15 mouse cellular contexts compared by ENCODE assay signal in genomic region chr3:8016945-8017344, GRCm38 (mm10).
A peak's percentile ranks its signal among the peaks of the same experiment; 100 is the strongest.
DNase-seq lines count a peak whose midpoint lies in the region; ATAC-seq and TF ChIP-seq lines count a peak whose summit lies in the region.
"Had no signal": no experiment of that assay in that cellular context is flagged by ENCODE, and none has a peak within 500 bp of the region (broad histone marks: within the 10 kb centered on the region; RNA-seq: fewer than 3 reads in every experiment).

No protein-coding gene starts in this region.

- peak; percentile 75 for DNase-seq in brain, embryonic 14.5 days (ENCODE audit: low read depth)
- peak; percentile 56 for DNase-seq in hindbrain, postnatal 0 days (ENCODE audit: low spot score)
- peak; percentile 51 for DNase-seq in neural tube, embryonic 11.5 days (ENCODE audit: low spot score)
- no peak for DNase-seq in left cerebral cortex, postnatal 14 days (ENCODE audit: low spot score in 2 of 2)
- DNase-seq in layer of hippocampus, adult 8-10 months (ENCODE audit: low spot score in 2 of 2), result no peak
- DNase-seq: adrenal gland, adult 8-10 months; cerebellum, adult 11 months; lung, postnatal 10 days had no signal

- no peak overlapping the region for H3K27ac ChIP-seq in forebrain, embryonic 13.5 days
- no peak overlapping the region for H3K27ac ChIP-seq in hindbrain, postnatal 0 days
- H3K27ac ChIP-seq in neural tube, embryonic 11.5 days (ENCODE audit: low read depth, low read length), result no peak overlapping the region
- H3K27ac ChIP-seq in heart, embryonic 12.5 days (ENCODE audit: poor library complexity, severe bottlenecking), result no peak overlapping the region
- H3K27ac ChIP-seq: heart, embryonic 15.5 days; kidney, postnatal 0 days had no signal

- ATAC-seq in forebrain, embryonic 13.5 days, result peak; percentile 73
- peak; percentile 76; the same call in 1 of the 2 replicates for ATAC-seq in hindbrain, postnatal 0 days
- peak; percentile 86 for ATAC-seq in neural tube, embryonic 11.5 days (ENCODE audit: insufficient read depth, low FRiP score, low TSS enrichment)
- no peak for ATAC-seq in frontal cortex, adult (ENCODE audit: low TSS enrichment)
- ATAC-seq in heart, embryonic 12.5 days (ENCODE audit: insufficient number of reproducible peaks, low FRiP score), result no peak
- ATAC-seq: inflammation-experienced regulatory T-cells, adult 6 months; Patski had no signal

- no peak for TF ChIP-seq CTCF in brain, embryonic 14.5 days (IDR thresholded peaks at IDR 0.05; ENCODE audit: borderline replicate concordance, extremely low read depth, insufficient read depth, insufficient read length)
- no peak for TF ChIP-seq CTCF in hindbrain, postnatal 0 days (IDR thresholded peaks at IDR 0.05; ENCODE audit: low read depth)

- no peaks in the 10 kb centered on the region for H3K36me3 ChIP-seq in forebrain, embryonic 13.5 days (ENCODE audit: poor library complexity, severe bottlenecking)
- no peaks in the 10 kb centered on the region for H3K36me3 ChIP-seq in hindbrain, postnatal 0 days (ENCODE audit: insufficient read depth, low read length)
- no peaks in the 10 kb centered on the region for H3K36me3 ChIP-seq in neural tube, embryonic 11.5 days (ENCODE audit: control insufficient read depth, insufficient read depth, low read length)
- H3K36me3 ChIP-seq in heart, embryonic 12.5 days, result no peaks in the 10 kb centered on the region
- H3K36me3 ChIP-seq: heart, embryonic 15.5 days had no signal

- no peaks in the 10 kb centered on the region for H3K4me1 ChIP-seq in forebrain, embryonic 13.5 days
- H3K4me1 ChIP-seq in hindbrain, postnatal 0 days (ENCODE audit: insufficient read depth, low read length), result no peaks in the 10 kb centered on the region
- 0 out of 2 replicates have a peak, but pooled peaks cover 2% of the 10 kb centered on the region for H3K4me1 ChIP-seq in neural tube, embryonic 11.5 days (ENCODE audit: control insufficient read depth, insufficient read depth, low read length)
- no peaks in the 10 kb centered on the region for H3K4me1 ChIP-seq in heart, embryonic 12.5 days (replicated peaks)
- H3K4me1 ChIP-seq: heart, embryonic 15.5 days had no signal

- no peak overlapping the region for H3K4me2 ChIP-seq in forebrain, embryonic 13.5 days
- no peak overlapping the region for H3K4me2 ChIP-seq in hindbrain, postnatal 0 days (ENCODE audit: low read depth, low read length)
- no peak overlapping the region for H3K4me2 ChIP-seq in neural tube, embryonic 11.5 days (ENCODE audit: low read depth)
- no peak overlapping the region for H3K4me2 ChIP-seq in heart, embryonic 12.5 days
- H3K4me2 ChIP-seq: heart, embryonic 15.5 days had no signal

- intact Hi-C loops in left cerebral cortex, postnatal 14 days (cut with DNase I), result no loop called here

- no peak overlapping the region for H3K9ac ChIP-seq in forebrain, embryonic 13.5 days
- no peak overlapping the region for H3K9ac ChIP-seq in hindbrain, postnatal 0 days (replicated peaks; ENCODE audit: low read length)
- no peak overlapping the region for H3K9ac ChIP-seq in neural tube, embryonic 11.5 days (ENCODE audit: low read length)
- no peak overlapping the region for H3K9ac ChIP-seq in heart, embryonic 12.5 days
- H3K9ac ChIP-seq: heart, embryonic 15.5 days had no signal

- TF ChIP-seq POLR2A in brain, embryonic 14.5 days (IDR thresholded peaks at IDR 0.05; ENCODE audit: borderline replicate concordance, extremely low read depth, insufficient read depth, insufficient read length, poor library complexity, severe bottlenecking), result no peak

- peaks cover 8% of the 10 kb centered on the region for H3K9me3 ChIP-seq in forebrain, embryonic 13.5 days (replicated peaks)
- no peaks in the 10 kb centered on the region for H3K9me3 ChIP-seq in hindbrain, postnatal 0 days (ENCODE audit: low read length)
- H3K9me3 ChIP-seq in neural tube, embryonic 11.5 days (ENCODE audit: control insufficient read depth, low read length), result no peaks in the 10 kb centered on the region
- peaks cover 8% of the 10 kb centered on the region; the same call in 1 of the 2 replicates for H3K9me3 ChIP-seq in heart, embryonic 12.5 days (replicated peaks)
- H3K9me3 ChIP-seq: heart, embryonic 15.5 days had no signal

- H3K27me3 ChIP-seq in forebrain, embryonic 13.5 days, result no peaks in the 10 kb centered on the region
- H3K27me3 ChIP-seq in hindbrain, postnatal 0 days (ENCODE audit: insufficient read depth, low read length), result no peaks in the 10 kb centered on the region
- no peaks in the 10 kb centered on the region for H3K27me3 ChIP-seq in neural tube, embryonic 11.5 days (ENCODE audit: control insufficient read depth, insufficient read depth, low read length)
- H3K27me3 ChIP-seq in heart, embryonic 12.5 days (replicated peaks), result no peaks in the 10 kb centered on the region
- H3K27me3 ChIP-seq: heart, embryonic 15.5 days; Patski had no signal

- no peak overlapping the region for H3K4me3 ChIP-seq in forebrain, embryonic 13.5 days
- H3K4me3 ChIP-seq in hindbrain, postnatal 0 days (ENCODE audit: low read length), result no peak overlapping the region
- no peak overlapping the region for H3K4me3 ChIP-seq in neural tube, embryonic 11.5 days (ENCODE audit: low read depth, low read length)
- H3K4me3 ChIP-seq in heart, embryonic 12.5 days, result no peak overlapping the region
- H3K4me3 ChIP-seq: heart, embryonic 15.5 days had no signal

Comparison
In these comparisons a context has a peak if more than half of its experiments do, and no peak if none do; other contexts are left out.
1. DNase-seq: peak in brain, embryonic 14.5 days (single experiment), hindbrain, postnatal 0 days (single experiment) and neural tube, embryonic 11.5 days (single experiment); none in left cerebral cortex, postnatal 14 days (0 of 2) and layer of hippocampus, adult 8-10 months (0 of 2).
2. ATAC-seq: peak in forebrain, embryonic 13.5 days (single experiment), hindbrain, postnatal 0 days (single experiment) and neural tube, embryonic 11.5 days (single experiment); none in frontal cortex, adult (single experiment) and heart, embryonic 12.5 days (single experiment).